Mouse (Mus musculus) stomach, postnatal 0 days (tissue): ENCODE data around the gene Slc6a1.

ENCODE experiments used
- CTCF ChIP-seq: IDR thresholded peaks from 2 replicates; pipeline ENCODE4 v1.5.1; 2016; ENCODE audit warnings: antibody characterized with exemption, low read depth, mild to moderate bottlenecking, moderate library complexity
- EP300 ChIP-seq: optimal IDR thresholded peaks from 2 replicates; pipeline ENCODE3; 2016; ENCODE audit warnings: antibody characterized with exemption

DNA sequence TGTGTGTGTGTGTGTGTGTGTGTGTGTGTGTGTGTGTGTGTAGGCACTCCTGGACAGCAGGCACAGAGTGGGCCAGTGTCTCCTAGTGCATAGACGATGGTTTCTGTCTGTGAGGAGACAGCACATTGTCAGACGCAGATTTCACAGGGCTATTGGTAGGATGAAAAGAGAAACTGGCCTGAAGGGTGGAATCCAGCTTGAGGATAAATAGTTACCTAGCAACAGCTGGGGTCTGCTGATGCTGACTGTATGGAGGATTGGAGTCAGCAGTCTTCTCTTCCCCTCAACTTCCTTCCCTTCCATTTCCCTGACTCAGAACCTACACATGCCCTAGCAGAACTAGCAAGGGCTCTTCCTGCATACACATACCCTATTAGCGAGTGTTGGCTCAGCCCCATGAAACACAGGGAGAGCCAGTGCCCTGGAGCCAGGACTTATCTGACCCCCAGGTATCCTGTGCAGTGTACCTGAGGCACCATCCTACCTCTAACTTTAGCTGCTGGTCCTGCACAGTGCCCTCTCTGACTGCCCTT lies 23.7 kb upstream of the Slc6a1 start:
- TF ChIP-seq CTCF (no peak), EP300 (no peak)
